Mouse (Mus musculus) layer of hippocampus, adult 2 months (tissue): ENCODE measurements around the gene Gm15217. TPM values are rescaled to one million over a fixed set of nuclear protein-coding genes. Genes with fewer than 3 reads are reported as not detected.

ENCODE experiments used
- DNase-seq, 2 experiments: peaks; one replicate each; pipeline ENCODE4 v3.0.0; 2022; ENCODE audit warnings: low spot score in 2 of 2
- H3K27ac ChIP-seq: fragments of 200-600 bp; 2 replicates; pipeline ENCODE4 v1.8.1; 2022
- H3K4me3 ChIP-seq: fragments of 200-600 bp; 2 replicates; pipeline ENCODE4 v1.8.1; 2022; ENCODE audit warnings: mild to moderate bottlenecking
- CTCF ChIP-seq: fragments of 200-600 bp; conservative IDR thresholded peaks from 2 replicates; pipeline ENCODE4 v1.8.1; 2022; ENCODE audit warnings: antibody characterized with exemption, mild to moderate bottlenecking, moderate library complexity
- total RNA-seq, 2 experiments: library from RNA; stranded (reverse); gene quantifications; 2 replicates each; pipeline ENCODE4 v1.2.3; 2021

Gm15217 gene
- total RNA-seq, 2 experiments from 2014 or later = not detected

DNA sequence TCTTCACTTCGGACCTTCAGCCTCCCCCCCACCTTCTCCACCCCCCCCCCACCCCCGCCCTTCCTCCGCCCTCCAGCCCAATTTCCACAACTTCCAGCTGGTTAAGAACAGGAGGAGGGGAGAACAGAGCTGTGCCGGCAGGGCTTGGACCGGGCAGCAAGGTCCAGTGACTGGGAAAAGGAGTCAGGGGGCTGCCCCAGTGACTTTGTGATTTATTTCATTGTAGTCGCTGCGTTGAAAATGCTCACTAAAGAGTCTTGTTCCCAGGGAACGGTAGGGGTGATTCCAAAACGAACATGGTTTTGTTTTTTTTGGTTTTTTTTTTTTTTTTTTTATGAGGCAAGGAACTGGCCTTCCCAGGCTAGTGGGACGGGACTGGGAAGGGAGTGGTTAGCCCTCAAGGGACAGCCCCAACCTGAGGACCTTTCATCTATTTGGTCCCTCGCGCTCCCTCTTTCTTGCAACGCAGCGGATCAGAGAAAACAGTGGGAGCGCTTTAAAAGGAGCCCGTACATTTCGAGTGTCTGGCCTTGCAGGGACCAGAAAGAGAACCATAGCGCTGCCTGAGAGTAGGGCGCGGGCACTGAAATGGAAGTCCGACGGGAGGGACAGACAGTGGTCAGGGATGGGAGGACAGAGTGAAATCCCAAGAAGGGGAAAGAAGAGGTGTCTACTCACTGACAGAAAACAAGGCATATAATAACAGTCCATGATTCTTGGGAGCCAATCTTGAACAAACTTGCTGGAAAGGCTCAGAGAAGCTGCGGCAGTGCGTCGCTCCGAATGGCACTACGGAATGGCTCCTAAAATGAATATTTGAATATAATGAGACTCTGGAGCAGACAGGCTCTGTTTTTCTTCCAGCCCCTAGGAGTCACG lies 7.5 kb downstream of the Gm15217 start:
- TF ChIP-seq CTCF = no peak
- Histone ChIP-seq H3K4me3 (peak overlapping the region; percentile 49), H3K27ac (0 out of 2 replicates have a peak overlapping the region, but pooled peaks have one; percentile 10)
- DNase-seq = no peak

DNA sequence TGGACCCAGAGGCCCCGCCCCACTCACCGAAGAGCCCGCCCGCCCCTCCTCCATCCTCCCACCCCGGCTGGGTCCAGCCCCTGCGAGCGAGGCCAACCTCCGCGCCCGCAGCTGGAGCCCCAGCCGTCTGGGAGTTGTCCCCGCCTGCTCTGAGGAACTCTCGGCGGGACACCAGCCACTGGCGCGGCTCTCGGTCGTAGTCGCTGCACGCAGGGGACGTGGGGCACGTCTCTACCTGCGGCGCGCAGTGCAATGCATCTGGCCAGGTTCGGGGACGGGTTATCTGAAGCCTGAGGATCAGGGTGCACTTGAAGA lies 8.1 kb downstream of the Gm15217 start:
- DNase-seq = peak in 1 of 2 experiments; percentile 18
- Histone ChIP-seq H3K27ac (no peak overlapping the region), H3K4me3 (peak overlapping the region; percentile 49)
- no peak for TF ChIP-seq CTCF

GRCm38 (mm10) chr14:46387821-46388481 lies 8.7 kb downstream of the Gm15217 start:
- H3K4me3 ChIP-seq = peak overlapping the region; percentile 26; the same call in 1 of the 2 replicates
- no peak for DNase-seq
- TF ChIP-seq CTCF = no peak
- H3K27ac ChIP-seq = no peak overlapping the region

- peak; percentile 40 for TF ChIP-seq CTCF
- DNase-seq = no peak
- H3K27ac ChIP-seq = no peak overlapping the region
- peak overlapping the region; percentile 17; the same call in 1 of the 2 replicates for H3K4me3 ChIP-seq
Observed at GRCm38 (mm10) chr14:46388636-46389035, 9.4 kb downstream of the Gm15217 start.

DNA sequence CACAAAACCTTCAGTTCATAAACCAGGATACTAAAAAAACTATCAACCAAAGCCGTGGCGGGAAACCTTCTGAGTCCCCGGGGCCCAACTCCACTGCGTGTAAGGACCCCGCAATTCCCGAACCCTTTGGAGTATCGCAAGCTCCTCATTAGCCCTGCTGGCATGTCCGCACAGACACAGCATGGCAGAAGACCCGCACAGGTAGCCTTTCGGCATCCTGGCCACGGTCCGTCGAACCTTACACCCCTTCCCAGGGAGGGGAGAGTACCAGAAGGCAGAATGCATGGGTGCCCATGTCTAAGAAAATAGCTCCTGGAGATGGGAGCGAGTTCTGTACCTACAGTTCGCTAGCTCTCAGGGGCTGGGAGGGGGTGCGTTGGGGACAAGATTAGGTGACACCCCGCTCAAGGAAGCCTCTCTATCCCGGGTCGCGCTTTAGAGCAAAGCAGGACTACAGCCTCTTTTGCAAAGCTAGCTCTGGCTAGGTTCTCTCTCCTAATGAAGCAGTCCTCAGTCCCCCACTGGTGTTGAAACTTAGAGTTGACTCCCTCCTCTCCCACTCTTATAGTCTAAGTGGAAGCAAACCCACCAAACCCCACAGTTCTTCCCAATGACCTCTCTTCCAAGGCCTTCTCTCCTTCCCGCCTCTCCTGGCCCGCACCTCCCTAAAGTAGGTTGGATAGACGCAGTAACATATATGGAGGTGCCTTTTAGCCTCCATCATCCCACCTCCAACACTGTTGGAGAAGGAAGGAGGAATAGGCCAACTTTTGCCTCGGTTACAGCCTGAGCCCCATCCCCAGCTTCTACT lies 10.4 kb downstream of the Gm15217 start:
- no peak for TF ChIP-seq CTCF
- Histone ChIP-seq H3K4me3 (no peak overlapping the region), H3K27ac (no peak overlapping the region)
- DNase-seq = no peak

GRCm38 (mm10) chr14:46390249-46390775 lies 11.1 kb downstream of the Gm15217 start, which contains the start of gene Bmp4:
Bmp4 (minus strand) TSS chr14:46390669.
- Histone ChIP-seq H3K27ac (no peak within 1 kb of the TSS), H3K4me3 (no peak within 1 kb of the TSS)
- no peak for DNase-seq
- TF ChIP-seq CTCF = no peak

DNA sequence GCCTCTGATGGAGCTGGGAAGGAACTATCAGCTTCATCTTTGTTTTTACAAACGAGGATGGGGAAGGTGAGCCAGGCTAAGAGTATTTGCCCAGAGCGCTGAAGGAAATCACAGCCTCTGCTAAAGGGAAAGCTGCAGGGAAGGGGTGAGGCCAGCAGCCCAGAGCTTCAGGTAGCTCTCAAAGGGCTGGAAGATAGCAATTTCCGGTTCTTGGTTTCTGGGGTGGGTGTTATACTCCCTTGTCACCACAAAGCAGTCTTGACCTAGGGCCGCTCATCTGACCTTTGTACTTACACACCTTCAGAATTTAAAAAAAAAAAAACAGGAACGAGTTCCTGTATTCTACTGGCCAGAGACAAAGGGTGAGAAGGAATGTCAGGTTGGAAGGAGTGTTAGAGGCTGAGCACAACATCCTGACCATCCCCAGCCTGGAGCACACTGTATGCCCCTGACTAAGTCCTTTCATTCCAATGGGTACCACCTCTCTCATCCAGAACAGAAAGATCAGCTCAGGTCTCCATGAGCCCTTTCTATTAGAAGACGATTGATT lies 12.5 kb downstream of the Gm15217 start:
- DNase-seq = no peak
- H3K4me3 ChIP-seq = no peak overlapping the region

DNA sequence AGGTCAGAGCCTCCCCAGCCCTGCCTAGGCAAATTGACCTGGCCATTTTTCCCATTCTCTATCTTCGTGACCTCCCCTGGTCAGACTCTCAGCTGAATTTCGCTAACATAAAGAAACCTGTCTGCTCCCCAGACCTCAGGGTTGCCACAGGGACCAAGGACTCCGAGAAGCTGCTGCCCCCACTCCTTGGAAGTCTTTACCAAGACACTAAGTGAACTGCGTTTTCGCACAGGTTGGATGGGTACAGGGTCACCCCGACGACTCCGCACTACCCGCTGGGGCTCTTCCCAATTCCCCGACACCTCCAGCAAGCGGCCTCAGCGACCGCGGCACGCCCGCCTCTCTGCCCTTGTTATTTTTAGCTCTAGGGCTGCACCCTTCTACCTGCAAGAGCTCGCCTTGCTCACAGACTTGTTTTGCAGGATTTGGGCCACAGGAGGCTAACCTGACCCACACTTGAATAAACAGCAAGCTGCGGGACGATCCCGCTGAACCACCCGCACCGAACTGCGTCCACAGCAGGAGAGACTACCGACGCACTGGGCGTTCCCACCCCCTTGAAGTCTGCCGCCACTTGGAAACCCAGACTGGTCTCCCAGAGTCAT lies 19.0 kb downstream of the Gm15217 start:
- no peak for DNase-seq
- no peak for TF ChIP-seq CTCF
- no peak overlapping the region for H3K4me3 ChIP-seq
- H3K27ac ChIP-seq = no peak overlapping the region

More for the DNA sequence above, 12.5 kb downstream of the Gm15217 start:
- no peak for TF ChIP-seq CTCF
- H3K27ac ChIP-seq = no peak overlapping the region

- DNase-seq = no peak
- no peak for TF ChIP-seq CTCF
- no peak overlapping the region for H3K4me3 ChIP-seq
- no peak overlapping the region for H3K27ac ChIP-seq
Observed at GRCm38 (mm10) chr14:46399925-46400324, 20.7 kb downstream of the Gm15217 start.

DNA sequence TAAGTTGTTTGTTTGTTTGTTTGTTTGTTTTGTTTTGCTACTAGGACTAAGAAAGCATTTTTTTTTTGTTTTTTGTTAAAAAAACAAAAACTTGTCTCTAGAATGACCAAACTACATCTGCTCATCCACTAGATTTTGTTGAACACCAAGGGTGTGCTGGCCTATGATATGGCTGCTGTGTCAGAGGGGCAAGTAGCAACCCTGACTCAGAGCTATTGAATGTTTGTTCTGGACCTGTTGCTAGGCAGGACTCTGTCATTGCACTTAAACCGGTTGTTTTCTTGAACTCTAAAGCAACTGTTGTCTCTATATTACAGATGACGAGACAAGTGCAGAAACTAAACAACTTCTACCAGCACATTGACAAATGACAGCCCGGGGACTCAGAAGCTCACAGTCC lies 29.1 kb downstream of the Gm15217 start:
- TF ChIP-seq CTCF = no peak
- DNase-seq = no peak
- H3K4me3 ChIP-seq = no peak overlapping the region

GRCm38 (mm10) chr14:46409016-46409415 lies 29.8 kb downstream of the Gm15217 start:
- Histone ChIP-seq H3K27ac (no peak overlapping the region), H3K4me3 (no peak overlapping the region)
- no peak for DNase-seq
- no peak for TF ChIP-seq CTCF

More for the DNA sequence above, 29.1 kb downstream of the Gm15217 start:
- no peak overlapping the region for H3K27ac ChIP-seq

DNA sequence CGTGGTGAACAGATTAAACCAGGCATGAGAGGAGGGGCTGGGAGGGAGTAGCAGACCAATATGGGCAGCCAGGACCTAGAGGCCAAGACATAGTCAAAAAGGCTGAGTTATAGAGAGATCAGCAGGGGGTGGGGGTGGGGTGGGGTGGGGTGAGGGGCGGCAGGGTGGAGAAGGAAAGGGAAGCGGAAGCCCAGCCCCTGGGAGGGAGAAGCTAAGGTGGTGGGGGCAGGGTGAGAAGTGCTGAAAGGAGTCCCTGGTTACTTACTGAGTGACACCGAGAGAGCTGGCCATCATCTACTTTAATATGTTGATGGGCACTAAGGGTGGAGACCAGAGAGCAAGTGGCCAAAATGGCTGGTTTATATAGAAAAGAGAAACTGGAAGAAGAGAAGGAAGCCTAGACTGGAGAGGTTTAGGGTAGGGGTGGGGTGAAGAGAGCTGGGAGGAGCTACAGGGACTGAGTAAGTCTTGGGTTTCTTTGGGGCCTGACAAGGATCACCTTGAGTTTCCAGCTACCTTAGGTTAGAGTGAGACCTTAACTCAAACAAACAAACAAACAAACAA lies 31.4 kb downstream of the Gm15217 start:
- H3K27ac ChIP-seq = no peak overlapping the region
- DNase-seq = no peak
- H3K4me3 ChIP-seq = no peak overlapping the region
- TF ChIP-seq CTCF = no peak
